Mouse (Mus musculus) T-helper 2 cell (primary cell): Measurements from ENCODE around the gene Defb36.

ENCODE experiments used
- in situ Hi-C: fragments of 300-600 bp; cut with MboI, MseI; formaldehyde crosslinking; loops from one replicate; pipeline ENCODE4 v1.15.1; 2025; ENCODE audit warnings: high pct_unique_total_duplicates

The Defb36 gene

DNA sequence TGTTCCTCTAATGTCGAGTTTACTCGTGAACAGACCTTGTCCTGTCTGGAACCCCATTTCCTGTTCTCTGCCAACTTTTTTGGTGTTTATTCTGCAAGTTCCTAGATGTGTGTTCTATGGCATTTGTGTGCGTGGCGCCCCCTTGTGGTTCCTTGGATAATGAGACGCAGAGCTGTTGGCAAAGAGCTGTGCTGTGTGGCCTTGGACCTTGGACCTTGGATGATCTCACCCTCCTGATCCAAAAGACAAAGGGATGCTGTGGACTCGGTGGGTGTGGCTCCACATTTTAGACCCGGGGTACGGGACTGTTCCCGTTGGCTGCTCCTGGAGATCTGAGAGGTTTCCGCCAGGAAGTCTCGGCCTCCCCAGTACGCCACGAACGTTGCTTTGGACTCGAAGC, at the start of gene Defb36:
TSS of gene Defb36 (plus strand) at position 271 of the 400 bp plus-strand sequence.
- in situ Hi-C loops, result no loop called here

DNA sequence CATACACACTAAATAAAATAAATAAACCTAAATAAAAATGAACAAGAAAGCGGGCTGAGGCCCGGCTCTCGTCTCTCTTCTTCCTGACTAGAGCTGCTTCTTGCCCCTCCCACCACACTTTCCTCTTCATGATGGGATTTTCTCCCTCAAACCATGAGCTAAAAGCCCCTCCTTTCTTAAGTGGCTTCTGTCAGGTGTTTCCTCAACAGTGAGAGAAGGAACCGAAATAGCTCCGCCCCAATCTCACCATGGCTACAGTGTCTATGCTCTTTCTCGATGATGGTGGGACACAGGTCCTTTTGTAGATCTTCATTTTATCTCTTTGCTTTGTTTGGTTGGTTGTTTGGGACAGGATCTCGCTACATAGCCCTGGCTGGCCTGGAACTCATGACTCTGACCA, 47.5 kb upstream of the Defb36 start:
- in situ Hi-C loops, result no loop called here

GRCm38 (mm10) chr2:152569038-152569437, 35.1 kb upstream of the Defb36 start, which contains the start of gene Gm17416:
Gm17416 (plus strand) TSS chr2:152569338.
- in situ Hi-C loops, result no loop called here

GRCm38 (mm10) chr2:152569881-152570280, 34.2 kb upstream of the Defb36 start:
- in situ Hi-C loops, result no loop called here

DNA sequence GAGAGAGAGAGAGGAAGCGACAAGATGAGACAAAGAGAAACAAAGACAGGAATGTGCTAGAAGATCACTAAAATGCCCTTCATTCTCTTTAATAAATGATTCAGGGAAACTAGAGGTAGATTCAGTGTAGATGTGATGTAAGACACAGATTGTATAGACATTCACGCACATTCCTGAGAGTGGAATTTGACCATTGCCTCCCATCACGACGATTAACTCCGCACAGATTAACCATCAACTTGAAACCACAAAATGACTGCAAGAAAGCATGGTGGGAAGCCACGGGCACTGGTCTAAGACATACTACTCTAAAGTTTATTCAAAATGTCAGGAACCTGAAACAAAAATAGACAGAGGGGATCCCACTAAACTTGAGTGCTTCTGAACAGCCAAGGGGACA, 33.8 kb upstream of the Defb36 start:
- in situ Hi-C loops, result no loop called here

DNA sequence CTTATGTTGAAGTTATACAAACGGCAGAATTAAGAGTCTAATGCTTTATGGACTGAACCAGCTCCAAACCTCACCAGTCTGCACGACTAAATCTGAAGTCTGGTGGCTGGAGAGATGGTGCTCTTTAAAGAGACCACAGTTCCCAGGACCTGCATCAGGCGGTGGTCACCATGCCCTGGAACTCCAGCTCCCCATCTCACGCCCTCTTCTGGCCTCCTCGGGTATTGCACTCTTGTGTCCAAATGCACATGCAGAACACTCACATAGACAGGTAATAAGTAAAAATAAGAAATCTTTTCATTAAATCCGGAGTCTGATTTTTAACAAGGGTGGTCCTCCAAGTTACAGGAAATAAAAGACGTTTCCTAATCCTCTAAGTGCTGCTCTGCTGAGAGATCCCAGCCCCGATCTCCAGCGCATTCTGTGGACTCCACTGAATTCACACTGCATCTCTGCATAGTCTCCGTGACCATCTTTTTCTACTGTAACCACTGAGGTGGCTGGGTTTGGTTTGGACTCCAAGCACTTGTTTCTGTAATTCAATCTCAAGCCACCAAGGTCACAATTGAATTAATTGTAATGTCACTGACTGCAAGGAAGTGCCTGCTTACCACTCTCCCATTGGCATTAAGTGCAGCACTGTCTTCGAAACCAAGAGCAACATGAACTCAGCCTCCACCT, 31.9 kb upstream of the Defb36 start, which contains the start of gene Defb21:
TSS of gene Defb21 (plus strand) at position 631 of the 681 bp plus-strand sequence.
- in situ Hi-C loops, result no loop called here

- in situ Hi-C loops, result no loop called here
Measured at GRCm38 (mm10) chr2:152573484-152573883, 30.6 kb upstream of the Defb36 start.

DNA sequence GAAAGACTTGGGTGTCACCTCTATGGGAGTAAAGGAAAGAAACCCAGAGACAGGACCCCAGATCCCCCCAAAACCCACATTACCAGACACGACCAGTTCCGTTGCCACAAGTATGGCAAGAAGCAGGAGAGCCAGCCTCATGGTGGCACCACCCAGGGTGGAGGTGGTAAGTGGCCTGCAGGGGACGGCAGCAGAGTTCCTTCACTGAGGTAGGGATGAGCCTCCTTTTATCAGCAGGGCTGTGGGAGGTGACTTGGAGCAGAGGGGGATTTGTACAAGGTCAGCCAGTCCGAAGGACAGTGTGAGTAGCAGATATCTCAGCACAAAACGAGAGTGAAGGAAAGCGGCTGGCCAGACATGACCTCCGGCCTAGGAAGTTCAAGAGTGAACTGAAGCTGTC, 24.0 kb upstream of the Defb36 start, which contains the start of gene Defb19:
TSS of gene Defb19 (minus strand) at position 206 of the 400 bp plus-strand sequence.
- in situ Hi-C loops, result loop anchor here (5.0 kb wide), 1 partner anchor 43 kb away; no protein-coding TSS in a partner anchor

GRCm38 (mm10) chr2:152580612-152581011, 23.5 kb upstream of the Defb36 start:
- in situ Hi-C loops, result loop anchor here (5.0 kb wide), 1 partner anchor 43 kb away; no protein-coding TSS in a partner anchor

DNA sequence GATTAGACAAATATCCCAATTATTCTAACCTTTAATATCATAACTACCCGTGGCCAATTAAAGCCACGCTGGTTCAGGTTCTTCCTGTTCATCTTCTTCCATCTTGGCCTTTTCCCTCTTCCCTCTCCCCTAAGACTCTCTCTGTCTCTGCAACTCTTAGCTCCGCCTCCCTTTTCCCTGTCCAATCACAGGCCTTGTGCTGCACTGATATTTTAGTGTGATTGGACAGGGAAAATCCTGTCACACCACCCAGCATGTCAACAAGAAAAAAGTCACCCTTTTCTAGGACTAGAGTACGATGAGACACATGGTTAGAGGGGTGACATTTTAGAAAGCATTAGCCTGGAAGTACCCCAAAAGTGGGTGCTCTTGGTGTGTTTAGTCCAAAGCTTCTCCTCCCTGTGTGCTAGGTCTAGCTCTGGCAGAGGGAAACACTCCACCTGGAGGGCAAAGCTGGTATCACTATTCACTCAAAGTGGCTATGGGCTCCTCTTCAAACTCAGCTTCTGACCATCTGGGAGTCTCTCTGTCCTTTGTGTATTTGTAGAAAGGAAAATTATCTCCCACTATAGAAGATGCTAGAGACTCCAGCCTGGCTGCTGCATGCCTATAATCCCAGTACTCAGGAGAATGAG, 17.1 kb upstream of the Defb36 start:
- in situ Hi-C loops, result no loop called here

- in situ Hi-C loops, result no loop called here
Measured at GRCm38 (mm10) chr2:152588450-152588849, 15.7 kb upstream of the Defb36 start.

GRCm38 (mm10) chr2:152589021-152589420, 15.1 kb upstream of the Defb36 start:
- in situ Hi-C loops, result no loop called here

GRCm38 (mm10) chr2:152599299-152599698, 4.8 kb upstream of the Defb36 start, which contains the start of gene Defb45:
Defb45 (minus strand) TSS chr2:152599399.
- in situ Hi-C loops, result no loop called here

GRCm38 (mm10) chr2:152600076-152600475, 4.1 kb upstream of the Defb36 start:
- in situ Hi-C loops, result no loop called here

GRCm38 (mm10) chr2:152601275-152601960, 2.7 kb upstream of the Defb36 start:
- in situ Hi-C loops, result no loop called here

DNA sequence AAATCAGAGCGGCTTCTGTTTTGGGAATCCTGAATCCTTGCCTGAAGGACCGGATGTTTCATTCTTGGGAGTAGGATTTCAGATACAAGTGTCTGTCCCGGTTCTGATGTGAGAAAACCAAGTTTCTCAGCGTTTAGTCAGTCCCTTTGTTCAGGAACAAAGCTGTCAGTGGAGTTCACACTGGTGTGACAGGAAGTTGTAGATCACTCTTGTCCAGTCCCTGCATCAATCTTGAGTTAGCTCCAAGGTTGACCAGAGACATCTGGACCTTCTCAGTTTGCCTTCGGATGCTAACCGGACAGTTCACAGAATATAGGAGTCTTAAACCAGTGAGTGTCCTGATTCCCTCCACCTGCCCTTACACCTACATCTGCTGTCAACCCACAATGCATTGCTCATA, 3.6 kb downstream of the Defb36 start:
- in situ Hi-C loops, result no loop called here

- in situ Hi-C loops, result no loop called here
Measured at GRCm38 (mm10) chr2:152608719-152609118, 4.6 kb downstream of the Defb36 start.

- in situ Hi-C loops, result no loop called here
Measured at GRCm38 (mm10) chr2:152612193-152612592, 8.1 kb downstream of the Defb36 start.

DNA sequence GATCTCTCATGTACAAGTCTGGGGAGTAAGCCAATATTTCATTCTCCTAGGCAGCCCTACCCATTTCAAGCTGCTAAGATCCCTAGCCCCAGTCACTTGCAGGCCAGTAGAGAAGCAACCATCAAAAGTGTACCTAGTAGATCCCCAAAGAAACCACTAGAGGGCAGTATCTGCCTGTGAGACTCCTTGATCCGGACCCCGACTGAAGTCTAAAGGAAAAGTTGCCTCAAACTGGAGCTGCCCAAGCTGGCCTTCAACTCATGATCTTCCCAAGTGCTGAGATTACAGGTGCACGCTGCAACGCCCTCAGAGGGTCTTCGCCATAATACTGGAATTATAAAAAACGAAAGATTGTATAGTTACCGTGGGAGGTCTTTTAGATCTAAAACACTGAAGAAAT, 11.4 kb downstream of the Defb36 start:
- in situ Hi-C loops, result no loop called here

GRCm38 (mm10) chr2:152616470-152616869, 12.3 kb downstream of the Defb36 start:
- in situ Hi-C loops, result no loop called here

DNA sequence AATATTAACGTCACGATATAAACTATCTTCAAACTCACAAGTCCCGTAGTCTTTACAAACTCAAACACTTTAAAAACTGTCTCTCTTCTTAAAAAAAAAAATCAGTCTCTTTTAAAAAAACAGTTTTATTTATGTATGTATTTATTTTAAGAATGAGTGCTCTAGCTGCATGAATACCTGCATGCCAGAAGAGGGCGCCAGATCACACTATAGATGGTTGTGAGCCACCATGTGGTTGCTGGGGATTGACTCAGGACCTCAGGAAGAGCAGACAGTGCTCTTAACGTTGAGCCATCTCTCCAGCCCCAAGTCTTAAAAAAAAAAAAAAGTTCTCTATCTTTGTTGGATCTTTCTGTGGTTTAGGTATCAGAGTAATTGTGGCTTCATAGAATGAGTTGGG, 13.2 kb downstream of the Defb36 start:
- in situ Hi-C loops, result no loop called here
